Mouse (Mus musculus): ENCODE results near the gene Pde2a.

DNA sequence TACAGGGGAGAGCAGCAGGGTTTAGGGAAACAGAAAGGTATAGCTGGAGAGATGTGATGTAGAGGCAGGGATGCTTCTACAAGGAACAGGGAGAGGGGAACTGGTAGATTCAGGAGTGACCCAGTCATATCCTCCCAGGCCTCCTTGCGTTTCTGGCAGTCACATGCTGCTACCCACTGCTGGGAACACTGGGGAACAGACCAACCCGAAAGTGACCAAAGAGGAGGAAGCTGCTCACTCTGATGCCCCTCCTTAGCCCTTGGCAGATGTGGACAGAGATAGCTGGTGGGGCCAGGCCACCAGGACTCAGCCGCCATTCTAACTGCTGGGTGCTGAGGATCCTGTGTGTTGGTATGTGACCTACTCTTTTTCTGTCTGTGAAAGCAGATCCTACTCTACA is 37.7 kb upstream of the Pde2a start:
- TF ChIP-seq CTCF (IDR thresholded peaks at IDR 0.05; ENCODE audit: borderline replicate concordance, extremely low read depth, insufficient read depth, insufficient read length) (no peak), POLR2A (IDR thresholded peaks at IDR 0.05; ENCODE audit: borderline replicate concordance, extremely low read depth, insufficient read depth, insufficient read length, poor library complexity, severe bottlenecking) (no peak)
